Mouse (Mus musculus) spleen, adult 2 months (tissue): ENCODE results near the gene Npas3. TPM values are rescaled to one million over a fixed set of nuclear protein-coding genes. Genes with fewer than 3 reads are reported as not detected.

Experiments used
- DNase-seq, 2 experiments: peaks; one replicate each; pipeline versions ENCODE4 v3.0.0 to v3.0.0-alpha.2; 2012 to 2021; ENCODE audit warnings: low spot score in 2 of 2, low read depth in 1 of 2
- H3K27ac ChIP-seq: fragments of 200-500 bp; 2 replicates; pipeline ENCODE4 v1.5.1; 2012; ENCODE audit warnings: low read length, inconsistent platforms; ENCODE audit not compliant: insufficient read depth
- H3K27me3 ChIP-seq: fragments of 200-500 bp; 2 replicates; pipeline ENCODE4 v1.6.1; 2012; ENCODE audit warnings: mild to moderate bottlenecking, moderate library complexity, low read length, inconsistent platforms; ENCODE audit not compliant: control insufficient read depth, insufficient read depth
- H3K36me3 ChIP-seq: fragments of 200-500 bp; 2 replicates; pipeline ENCODE4 v1.6.1; 2012; ENCODE audit warnings: mild to moderate bottlenecking, low read length, inconsistent platforms; ENCODE audit not compliant: control insufficient read depth, insufficient read depth
- H3K4me1 ChIP-seq: fragments of 200-500 bp; 2 replicates; pipeline ENCODE4 v1.6.1; 2011; ENCODE audit warnings: inconsistent platforms; ENCODE audit not compliant: control insufficient read depth, insufficient read depth, insufficient read length
- H3K4me3 ChIP-seq: fragments of 200-500 bp; 2 replicates; pipeline ENCODE4 v1.5.1; 2011; ENCODE audit warnings: mild to moderate bottlenecking, inconsistent platforms; ENCODE audit not compliant: insufficient read depth, insufficient read length; ENCODE audit errors: extremely low read depth
- CTCF ChIP-seq: fragments of 200-500 bp; IDR thresholded peaks from 2 replicates; pipeline ENCODE4 v1.5.1; 2011; ENCODE audit warnings: mild to moderate bottlenecking, inconsistent platforms; ENCODE audit not compliant: insufficient read depth, insufficient read length, insufficient replicate concordance; ENCODE audit errors: extremely low read depth
- POLR2A ChIP-seq: fragments of 200-500 bp; IDR thresholded peaks from 2 replicates; pipeline ENCODE4 v1.6.1; 2011; ENCODE audit warnings: low read depth, low read length, inconsistent platforms
- WGBS: fragments of 180-500 bp; shearing (Covaris S2); methylation state at CpG from one replicate; pipeline ENCODE4 v1.1.7; 2018; 5-methylcytosine and 5-hydroxymethylcytosine counted together
- polyA plus RNA-seq: library from polyadenylated mRNA; depleted of rRNA; stranded (reverse); fragments of >200 nt; gene quantifications from 2 replicates; pipeline ENCODE4 v1.2.3, GENCODE M21; 2012

Gene Npas3
- polyA plus RNA-seq, 1 experiment: 0.26 TPM

- 55% methylated on average over 5 of the region's 5 CpGs for WGBS
Measured at GRCm38 (mm10) chr12:53746653-53747052, 498.2 kb downstream of the Npas3 start.

GRCm38 (mm10) chr12:53749375-53749774 lies 500.9 kb downstream of the Npas3 start:
- no peak for TF ChIP-seq CTCF
- TF ChIP-seq POLR2A: no peak
- no peaks in the 10 kb centered on the region for H3K4me1 ChIP-seq
- 94% methylated on average over 4 of the region's 4 CpGs for WGBS
- no peak overlapping the region for H3K4me3 ChIP-seq
- DNase-seq: no peak
- H3K27ac ChIP-seq: no peak overlapping the region
- H3K36me3 ChIP-seq: no peaks in the 10 kb centered on the region
- no peaks in the 10 kb centered on the region for H3K27me3 ChIP-seq

More at GRCm38 (mm10) chr12:53746653-53747052, 498.2 kb downstream of the Npas3 start:
- DNase-seq: no peak
- Histone ChIP-seq H3K4me3 (no peak overlapping the region), H3K36me3 (no peaks in the 10 kb centered on the region), H3K4me1 (no peaks in the 10 kb centered on the region), H3K27ac (no peak overlapping the region), H3K27me3 (no peaks in the 10 kb centered on the region)
- TF ChIP-seq POLR2A: no peak

- H3K4me3 ChIP-seq: no peak overlapping the region
- H3K27ac ChIP-seq: no peak overlapping the region
- 82% methylated on average over 13 of the region's 13 CpGs for WGBS
- no peaks in the 10 kb centered on the region for H3K36me3 ChIP-seq
- H3K27me3 ChIP-seq: no peaks in the 10 kb centered on the region
- TF ChIP-seq POLR2A (no peak), CTCF (no peak)
- no peak for DNase-seq
- no peaks in the 10 kb centered on the region for H3K4me1 ChIP-seq
Measured at GRCm38 (mm10) chr12:53752281-53753072, 504.0 kb downstream of the Npas3 start.

GRCm38 (mm10) chr12:53753368-53753937 lies 505.0 kb downstream of the Npas3 start:
- WGBS: 83% methylated on average over 13 of the region's 13 CpGs
- no peak for DNase-seq

GRCm38 (mm10) chr12:53754236-53754635 lies 505.8 kb downstream of the Npas3 start:
- H3K27me3 ChIP-seq: no peaks in the 10 kb centered on the region
- DNase-seq: no peak
- H3K36me3 ChIP-seq: no peaks in the 10 kb centered on the region
- no peaks in the 10 kb centered on the region for H3K4me1 ChIP-seq
- 63% methylated on average over 7 of the region's 7 CpGs for WGBS
- no peak overlapping the region for H3K4me3 ChIP-seq
- TF ChIP-seq POLR2A (no peak), CTCF (no peak)
- no peak overlapping the region for H3K27ac ChIP-seq

More at GRCm38 (mm10) chr12:53753368-53753937, 505.0 kb downstream of the Npas3 start:
- TF ChIP-seq CTCF (no peak), POLR2A (no peak)
- Histone ChIP-seq H3K4me3 (no peak overlapping the region), H3K36me3 (no peaks in the 10 kb centered on the region), H3K4me1 (no peaks in the 10 kb centered on the region), H3K27ac (no peak overlapping the region), H3K27me3 (no peaks in the 10 kb centered on the region)

GRCm38 (mm10) chr12:53757631-53758030 lies 509.2 kb downstream of the Npas3 start:
- no peaks in the 10 kb centered on the region for H3K27me3 ChIP-seq
- no peak overlapping the region for H3K4me3 ChIP-seq
- 76% methylated on average over 6 of the region's 6 CpGs for WGBS
- DNase-seq: no peak
- TF ChIP-seq CTCF: no peak
- no peak for TF ChIP-seq POLR2A
- H3K27ac ChIP-seq: no peak overlapping the region
- no peaks in the 10 kb centered on the region for H3K36me3 ChIP-seq
- H3K4me1 ChIP-seq: no peaks in the 10 kb centered on the region

- Histone ChIP-seq H3K36me3 (no peaks in the 10 kb centered on the region), H3K27me3 (no peaks in the 10 kb centered on the region), H3K4me3 (no peak overlapping the region), H3K4me1 (no peaks in the 10 kb centered on the region), H3K27ac (no peak overlapping the region)
- TF ChIP-seq POLR2A (no peak), CTCF (no peak)
- WGBS: 87% methylated on average over 5 of the region's 5 CpGs
- DNase-seq: no peak
Measured at GRCm38 (mm10) chr12:53758356-53758755, 509.9 kb downstream of the Npas3 start.
